Mouse (Mus musculus) left cerebral cortex, postnatal 25 days (tissue): ENCODE results near the gene Neurog1. TPM values are rescaled to one million over a fixed set of nuclear protein-coding genes. Genes with fewer than 3 reads are reported as not detected.

Experiments
- DNase-seq, 2 experiments: peaks; one replicate each; pipeline ENCODE4 v3.0.0; 2022; ENCODE audit warnings: low spot score in 2 of 2, mixed read lengths in 1 of 2
- intact Hi-C: fragments of 180-260 bp; cut with DNase I; formaldehyde crosslinking; loops from one replicate; pipeline ENCODE4 v1.15.1; 2025
- total RNA-seq, 2 experiments: library from RNA; stranded (reverse); gene quantifications; 2 replicates each; pipeline ENCODE4 v1.2.3; 2021

Neurog1 gene
- total RNA-seq, 2 experiments from 2014 or later, result 0.18 to 0.34 TPM

DNA sequence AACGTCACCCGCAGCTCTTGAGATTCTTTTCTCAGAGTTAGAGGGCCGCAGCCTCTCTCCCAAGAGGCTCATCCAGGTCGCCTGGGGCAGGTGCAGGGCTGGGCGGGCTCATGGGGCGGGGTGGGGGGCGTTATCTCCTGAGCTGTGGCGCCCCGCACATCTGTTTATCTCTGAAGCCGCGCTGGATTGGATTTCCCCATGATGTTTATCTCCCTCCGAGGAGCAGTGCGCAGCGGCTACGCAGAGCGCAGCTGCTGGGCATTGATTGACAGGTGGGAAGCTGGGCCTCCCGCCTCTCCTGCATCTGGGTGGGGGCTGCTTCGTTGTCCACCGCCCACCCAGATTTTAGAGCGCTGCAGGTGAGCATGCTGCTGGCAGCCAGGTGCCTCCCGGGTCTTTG is 28.3 kb downstream of the Neurog1 start:
- DNase-seq, result no peak
- intact Hi-C loops, result no loop called here

DNA sequence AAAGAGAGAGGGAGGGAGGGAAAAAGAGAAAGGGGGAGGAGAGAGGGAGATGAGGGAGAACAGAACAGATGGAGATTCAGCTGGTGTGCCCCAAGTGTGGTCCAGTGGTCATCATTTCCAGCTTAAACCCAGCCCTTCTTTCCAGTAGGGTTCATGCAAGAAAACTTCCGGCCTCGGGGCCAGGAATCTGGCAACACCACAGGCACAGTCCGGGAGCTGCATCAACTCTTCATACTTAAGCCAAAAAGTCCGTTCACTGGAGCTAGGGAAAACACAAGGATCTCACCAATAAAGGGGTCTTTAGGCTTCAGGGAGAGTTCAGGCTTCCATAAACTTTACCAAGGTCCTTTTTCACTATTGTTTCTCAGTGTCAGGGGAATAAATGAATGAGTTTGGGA is 29.1 kb downstream of the Neurog1 start:
- DNase-seq, result no peak
- intact Hi-C loops, result no loop called here

DNA sequence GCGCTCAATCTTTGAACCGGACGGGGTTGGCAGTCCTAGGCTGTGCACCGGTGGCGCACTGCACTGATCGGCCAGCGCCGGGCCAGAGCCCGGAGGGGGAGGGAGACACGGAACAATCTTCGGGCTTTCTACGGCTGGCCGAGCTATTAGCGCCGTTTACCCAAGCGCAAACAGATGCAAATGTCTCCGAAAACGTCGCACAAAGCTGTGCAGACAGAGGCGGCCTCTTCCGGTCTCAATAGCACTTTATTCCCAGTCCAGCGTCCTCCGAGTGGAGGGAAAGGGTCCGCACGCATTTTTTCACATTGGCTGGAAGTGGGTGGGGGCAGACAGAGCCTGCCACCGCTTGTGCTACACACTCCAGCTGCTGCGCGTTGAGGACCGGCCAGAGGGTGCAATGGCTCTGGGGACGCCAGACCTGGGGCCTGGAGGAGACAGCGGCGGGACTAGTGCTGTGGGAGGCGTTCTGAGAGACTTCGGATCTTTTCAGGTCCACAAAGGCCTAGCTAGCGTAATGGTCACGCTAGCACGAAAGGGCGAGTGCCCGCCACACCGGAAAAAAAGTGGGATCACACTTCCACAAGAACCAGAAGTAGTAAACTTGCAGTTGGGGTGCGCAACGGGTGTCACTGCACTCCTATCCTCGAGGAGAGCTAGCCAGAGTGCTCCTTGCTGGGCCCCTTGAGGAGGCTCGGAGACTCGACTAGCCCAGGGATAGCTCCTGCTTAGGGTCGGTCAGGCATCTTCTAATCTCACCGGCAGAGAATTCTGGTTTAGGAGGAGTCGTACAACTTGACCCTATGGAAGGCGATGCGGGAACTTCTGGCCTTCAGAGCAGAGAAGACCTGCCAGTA is 29.7 kb downstream of the Neurog1 start:
- intact Hi-C loops, result no loop called here

GRCm38 (mm10) chr13:56221129-56221910 is 30.6 kb downstream of the Neurog1 start:
- intact Hi-C loops, result no loop called here
- peak; percentile 17 to 32 for DNase-seq

More for the DNA sequence above, 29.7 kb downstream of the Neurog1 start:
- peak; percentile 30 to 44 for DNase-seq

DNA sequence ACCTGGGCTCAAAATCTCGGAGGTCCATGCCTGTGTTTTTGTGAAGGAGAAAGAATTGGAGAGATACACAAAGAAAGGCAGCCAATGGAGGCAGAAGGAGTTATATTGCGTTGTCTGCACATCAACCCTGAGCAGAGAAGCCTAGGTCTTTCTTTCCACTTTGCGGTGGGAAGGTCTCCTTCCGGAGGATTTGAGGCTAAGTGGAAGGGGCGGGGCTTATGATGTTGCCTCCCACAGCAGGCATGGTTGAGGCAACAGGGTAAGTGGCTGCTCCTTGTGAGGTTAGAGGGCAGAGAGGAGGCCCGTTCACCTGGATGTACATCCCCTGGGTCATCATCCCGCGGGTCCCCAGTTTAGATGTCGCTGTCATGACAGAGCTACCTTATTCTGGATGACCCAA is 32.7 kb downstream of the Neurog1 start:
- DNase-seq, result no peak
- intact Hi-C loops, result no loop called here

GRCm38 (mm10) chr13:56216090-56216489 is 35.9 kb downstream of the Neurog1 start:
- intact Hi-C loops, result no loop called here

GRCm38 (mm10) chr13:56214633-56215032 is 37.3 kb downstream of the Neurog1 start:
- DNase-seq, result no peak
- intact Hi-C loops, result no loop called here

More at GRCm38 (mm10) chr13:56216090-56216489, 35.9 kb downstream of the Neurog1 start:
- no peak for DNase-seq

- intact Hi-C loops, result no loop called here
Observed at GRCm38 (mm10) chr13:56209067-56209411, 42.9 kb downstream of the Neurog1 start.

DNA sequence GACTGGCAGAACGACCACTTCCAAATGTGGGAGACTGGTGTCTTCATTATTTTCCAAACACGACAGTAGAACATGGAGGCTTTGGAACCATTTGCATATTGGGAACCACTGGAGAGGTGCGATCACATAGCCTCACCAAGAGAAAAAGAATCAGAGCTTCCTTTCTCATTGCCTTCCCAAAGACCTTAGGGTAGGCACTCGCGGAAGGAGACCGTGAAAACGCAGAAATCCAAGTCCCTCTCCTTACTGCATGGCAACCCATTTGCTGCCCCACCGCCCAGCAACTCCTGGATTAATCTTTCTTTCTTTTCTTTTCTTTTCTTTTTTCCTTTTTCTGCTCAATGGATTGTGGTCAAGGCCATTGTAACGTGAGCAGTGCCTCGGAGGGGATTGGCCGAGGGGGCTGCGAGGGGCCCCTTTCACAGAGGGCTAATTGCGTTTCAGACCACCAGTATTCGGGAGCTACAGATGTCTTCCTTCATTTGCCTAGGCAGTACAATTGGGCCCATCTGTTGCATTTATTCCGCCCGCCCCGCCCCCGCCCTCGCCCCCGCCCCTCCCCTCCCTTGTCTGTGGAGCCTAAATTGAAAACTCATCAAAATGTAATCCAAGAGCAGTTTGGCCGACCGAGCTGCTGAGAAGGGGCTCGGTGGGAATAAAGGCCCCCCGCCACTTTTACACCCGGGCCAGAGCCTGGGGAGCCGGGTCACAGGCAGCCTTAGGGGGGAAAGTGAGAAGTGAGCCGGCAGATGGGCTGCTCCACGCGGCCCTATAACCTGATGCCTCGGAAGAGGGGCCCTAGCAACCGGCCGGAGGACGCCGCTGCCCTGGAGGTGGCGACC is 43.5 kb downstream of the Neurog1 start:
- DNase-seq, result no peak
- intact Hi-C loops, result no loop called here

More at GRCm38 (mm10) chr13:56209067-56209411, 42.9 kb downstream of the Neurog1 start:
- DNase-seq, result no peak

Other genes starting within 250 kb of the Neurog1 start
- 100 to 1,000 TPM in 1 of 2 experiments, 10 to 100 TPM in 1; 98.3 to 102 TPM for gene H2afy, start 115.8 kb downstream of the Neurog1 start, total RNA-seq
- gene Tifab, start 73.3 kb downstream of the Neurog1 start, total RNA-seq, result 1 to 10 TPM; 1.5 to 2.3 TPM
- 100 to 1,000 TPM; 130 to 158 TPM for gene Cxcl14, start 44.4 kb upstream of the Neurog1 start, total RNA-seq
- not detected for gene Gm3045, start 174.4 kb upstream of the Neurog1 start, total RNA-seq
- gene Slc25a48, start 186.2 kb upstream of the Neurog1 start, total RNA-seq, result under 1 TPM in 1 of 2 experiments, not detected in 1; 0.14 TPM
- gene Il9, start 230.1 kb upstream of the Neurog1 start, total RNA-seq, result not detected